Comparison of ENCODE assay signal across 10 mouse cellular contexts in the genomic region with DNA sequence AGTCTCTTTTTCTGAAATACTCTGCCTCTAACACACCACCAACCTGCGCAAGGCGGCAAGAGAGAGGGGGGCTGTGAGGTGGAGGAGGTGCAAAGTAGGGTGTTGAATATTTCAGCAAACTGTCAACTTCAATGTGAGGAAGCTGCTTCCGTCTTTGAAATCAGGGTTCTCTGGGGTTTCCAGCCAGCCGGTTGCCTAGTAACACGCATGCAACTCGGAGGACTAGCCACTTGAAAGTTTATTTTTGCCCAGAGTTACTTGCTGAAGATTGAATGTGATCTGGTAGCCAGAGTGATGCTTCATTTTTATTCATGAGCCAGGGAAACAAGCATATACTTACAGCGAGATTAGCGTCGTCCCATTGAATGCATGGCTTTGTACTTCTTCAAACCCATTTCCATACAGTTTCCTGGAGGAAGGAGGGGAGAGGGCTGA. TPM values are rescaled to one million over a fixed set of nuclear protein-coding genes. Genes with fewer than 3 reads are reported as not detected.
DNase-seq lines count a peak whose midpoint lies in the region; ATAC-seq lines count a peak whose summit lies in the region.
"Had no signal": no experiment of that assay in that cellular context is flagged by ENCODE, and none has a peak within 500 bp of the region (broad histone marks: within the 10 kb centered on the region; RNA-seq: fewer than 3 reads in every experiment).

No protein-coding gene starts in this region.

- DNase-seq in heart, embryonic 10.5 days (ENCODE audit: low spot score), result no peak
- no peak for DNase-seq in heart, adult 18-20 months
- peak; percentile 30 to 49 for DNase-seq in CD8-positive naive resting alpha-beta T cell, adult 2 months (ENCODE audit: low read depth in 2 of 2, low spot score in 2 of 2)
- DNase-seq in hindbrain, embryonic 14.5 days (ENCODE audit: low spot score), result peak; percentile 63
- peak; percentile 63 to 77 for DNase-seq in natural killer cell, adult 2 months (ENCODE audit: low spot score in 2 of 2)
- DNase-seq in testis, postnatal 10 days (ENCODE audit: low spot score), result no peak
- no peak for DNase-seq in adrenal gland, postnatal 10 days
- no peak for DNase-seq in embryo, embryonic 10 days (ENCODE audit: low spot score)

- peaks cover 22% of the 10 kb centered on the region; the same call in 1 of the 2 replicates for H3K27me3 ChIP-seq in heart, embryonic 10.5 days (ENCODE audit: insufficient read depth, poor library complexity, severe bottlenecking)
- H3K27me3 ChIP-seq in hindbrain, embryonic 14.5 days (ENCODE audit: control insufficient read depth, insufficient read depth, low read length), result no peaks in the 10 kb centered on the region

- H3K36me3 ChIP-seq in heart, embryonic 10.5 days, result no peaks in the 10 kb centered on the region
- H3K36me3 ChIP-seq in hindbrain, embryonic 14.5 days (replicated peaks; ENCODE audit: control insufficient read depth, insufficient read depth), result no peaks in the 10 kb centered on the region

- H3K4me2 ChIP-seq in hindbrain, embryonic 14.5 days (replicated peaks), result 0 out of 2 replicates have a peak overlapping the region, but pooled peaks have one; percentile 4

- H3K9me3 ChIP-seq in heart, embryonic 10.5 days, result no peaks in the 10 kb centered on the region
- H3K9me3 ChIP-seq in hindbrain, embryonic 14.5 days (ENCODE audit: control insufficient read depth, low read length), result no peaks in the 10 kb centered on the region

- 10% methylated on average over 9 of the region's 9 CpGs for WGBS in heart, embryonic 10.5 days
- 8% methylated on average over 9 of the region's 9 CpGs for WGBS in hindbrain, embryonic 14.5 days

- H3K9ac ChIP-seq in hindbrain, embryonic 14.5 days, result no peak overlapping the region

- H3K27ac ChIP-seq in heart, embryonic 10.5 days, result no peak overlapping the region
- H3K27ac ChIP-seq in hindbrain, embryonic 14.5 days, result no peak overlapping the region
- H3K27ac ChIP-seq: macrophage had no signal

- ATAC-seq in hindbrain, embryonic 14.5 days (ENCODE audit: low FRiP score), result peak; percentile 65

- H3K4me1 ChIP-seq in heart, embryonic 10.5 days, result peaks cover 10% of the 10 kb centered on the region; the same call in 1 of the 2 replicates
- peaks cover 22% of the 10 kb centered on the region for H3K4me1 ChIP-seq in hindbrain, embryonic 14.5 days (replicated peaks; ENCODE audit: control insufficient read depth, insufficient read depth, low read length)

- H3K4me3 ChIP-seq in heart, embryonic 10.5 days, result 0 out of 2 replicates have a peak overlapping the region, but pooled peaks have one; percentile 4
- no peak overlapping the region for H3K4me3 ChIP-seq in hindbrain, embryonic 14.5 days (replicated peaks; ENCODE audit: low read length)

RNA-seq across cellular contexts. Expression of a gene that starts 33.8 kb away (rescaled TPM):
- polyA plus RNA-seq in heart, embryonic 10.5 days (2016; fragmentation: Nextera tagmentation; extraction: Ambion mirVana), result 0.16 and 0.32 TPM in 2 replicates
- total RNA-seq in heart, adult 18-20 months (2021), result under 1 TPM in 1 of 2 experiments, not detected in 1; 0.07 TPM
- 3.3 and 4.1 TPM in 2 replicates for polyA plus RNA-seq in hindbrain, embryonic 14.5 days (2014; fragmentation: Nextera tagmentation; extraction: Ambion mirVana)
- total RNA-seq in adrenal gland, postnatal 10 days (2021), result under 1 TPM in 1 of 2 experiments, not detected in 1; 0.18 TPM
- polyA plus RNA-seq: large intestine, adult 2 months; macrophage had no signal

Comparison
In these comparisons a context has a peak if more than half of its experiments do, and no peak if none do; other contexts are left out.
1. DNase-seq: peak in CD8-positive naive resting alpha-beta T cell, adult 2 months (2 of 2), hindbrain, embryonic 14.5 days (single experiment) and natural killer cell, adult 2 months (2 of 2); none in heart, embryonic 10.5 days (single experiment), heart, adult 18-20 months (0 of 2), testis, postnatal 10 days (single experiment), adrenal gland, postnatal 10 days (single experiment) and embryo, embryonic 10 days (single experiment).